Mouse (Mus musculus): Measurements from ENCODE around the gene Nr4a1. TPM values are rescaled to one million over a fixed set of nuclear protein-coding genes. Genes with fewer than 3 reads are reported as not detected.

The Nr4a1 gene
- total RNA-seq, 2 experiments from 2014 or later: 52.2 to 90.7 TPM

GRCm38 (mm10) chr15:101286129-101286770 is 32.2 kb downstream of the Nr4a1 start:
- no peak for DNase-seq

GRCm38 (mm10) chr15:101287361-101287760 is 33.3 kb downstream of the Nr4a1 start:
- no peak for DNase-seq

- no peak for DNase-seq
These were observed 36.3 kb downstream of the Nr4a1 start for GRCm38 (mm10) chr15:101290354-101290753.

- DNase-seq: no peak
These were observed 37.9 kb downstream of the Nr4a1 start for GRCm38 (mm10) chr15:101292012-101292411.

GRCm38 (mm10) chr15:101293025-101293621 is 39.1 kb downstream of the Nr4a1 start, which contains the start of gene 6030408B16Rik:
Gene 6030408B16Rik (plus strand): TSS chr15:101293212.
- DNase-seq: no peak

GRCm38 (mm10) chr15:101294028-101294894 is 40.2 kb downstream of the Nr4a1 start:
- DNase-seq: no peak

- DNase-seq: no peak
These were observed 41.0 kb downstream of the Nr4a1 start for GRCm38 (mm10) chr15:101295106-101295505.

- DNase-seq: no peak
These were observed 41.5 kb downstream of the Nr4a1 start for GRCm38 (mm10) chr15:101295616-101296015.

- no peak for DNase-seq
These were observed 42.0 kb downstream of the Nr4a1 start for GRCm38 (mm10) chr15:101296091-101296490.

GRCm38 (mm10) chr15:101297988-101298387 is 43.9 kb downstream of the Nr4a1 start:
- no peak for DNase-seq

- DNase-seq: no peak
These were observed 44.5 kb downstream of the Nr4a1 start for GRCm38 (mm10) chr15:101298550-101298949.

GRCm38 (mm10) chr15:101299480-101299960 is 45.5 kb downstream of the Nr4a1 start:
- no peak for DNase-seq

- DNase-seq: no peak
These were observed 46.1 kb downstream of the Nr4a1 start for GRCm38 (mm10) chr15:101300128-101300527.

GRCm38 (mm10) chr15:101302201-101302600 is 48.1 kb downstream of the Nr4a1 start:
- DNase-seq: peak; percentile 82

GRCm38 (mm10) chr15:101303830-101304229 is 49.8 kb downstream of the Nr4a1 start:
- peak; percentile 81 for DNase-seq

GRCm38 (mm10) chr15:101306459-101306858 is 52.4 kb downstream of the Nr4a1 start:
- DNase-seq: no peak

- peak; percentile 57 for DNase-seq
These were observed 54.6 kb downstream of the Nr4a1 start for GRCm38 (mm10) chr15:101308440-101309348.

GRCm38 (mm10) chr15:101309493-101309892 is 55.4 kb downstream of the Nr4a1 start:
- DNase-seq: no peak

- DNase-seq: peak; percentile 72
These were observed 57.2 kb downstream of the Nr4a1 start for GRCm38 (mm10) chr15:101311087-101311770.

GRCm38 (mm10) chr15:101312006-101312405 is 57.9 kb downstream of the Nr4a1 start:
- no peak for DNase-seq

GRCm38 (mm10) chr15:101315378-101315777 is 61.3 kb downstream of the Nr4a1 start:
- DNase-seq: no peak
